Mouse (Mus musculus) heart, postnatal 0 days (tissue): Measurements from ENCODE around the gene Smad5. TPM values are rescaled to one million over a fixed set of nuclear protein-coding genes. Genes with fewer than 3 reads are reported as not detected.

Experiments
- ATAC-seq: fragments of 200-750 bp; cut with Nextera tagmentation; 2 replicates; pipeline ENCODE4 v1.8.0; 2017; ENCODE audit warnings: low read depth, moderate number of reproducible peaks, moderate library complexity; ENCODE audit not compliant: insufficient read depth
- DNase-seq: peaks from one replicate; pipeline ENCODE4 v3.0.0-alpha.2; 2016; ENCODE audit warnings: low spot score
- H3K27ac ChIP-seq: fragments of 300-500 bp; sonication (generic); 2 replicates; pipeline ENCODE4 v1.5.1; 2014; ENCODE audit warnings: low read depth, mild to moderate bottlenecking
- H3K27me3 ChIP-seq: fragments of 300-500 bp; sonication (generic); 2 replicates; pipeline ENCODE4 v1.6.1; 2014; ENCODE audit warnings: low read length, mixed read lengths; ENCODE audit not compliant: control insufficient read depth, insufficient read depth
- H3K36me3 ChIP-seq: fragments of 300-500 bp; sonication (generic); replicated peaks from 2 replicates; pipeline ENCODE4 v1.6.1; 2014; ENCODE audit warnings: low read length, mixed read lengths; ENCODE audit not compliant: control insufficient read depth, insufficient read depth
- H3K4me1 ChIP-seq: fragments of 300-500 bp; sonication (generic); 2 replicates; pipeline ENCODE4 v1.6.1; 2014; ENCODE audit warnings: antibody characterized with exemption; ENCODE audit not compliant: control insufficient read depth, insufficient read depth
- H3K4me2 ChIP-seq: fragments of 300-500 bp; sonication (generic); 2 replicates; pipeline ENCODE4 v1.6.1; 2014; ENCODE audit warnings: low read depth, mild to moderate bottlenecking, low read length, moderate library complexity
- H3K4me3 ChIP-seq: fragments of 300-500 bp; sonication (generic); 2 replicates; pipeline ENCODE4 v1.5.1; 2014; ENCODE audit warnings: low read depth, low read length
- H3K9ac ChIP-seq: fragments of 300-500 bp; sonication (generic); replicated peaks from 2 replicates; pipeline ENCODE4 v1.6.1; 2014; ENCODE audit warnings: low read depth, low read length, mixed read lengths
- H3K9me3 ChIP-seq: fragments of 300-500 bp; sonication (generic); replicated peaks from 2 replicates; pipeline ENCODE4 v1.6.1; 2016; ENCODE audit warnings: low read length; ENCODE audit not compliant: control insufficient read depth
- CTCF ChIP-seq: IDR thresholded peaks from 2 replicates; pipeline ENCODE4 v1.5.1; 2016; ENCODE audit warnings: antibody characterized with exemption, control low read depth, low read depth
- EP300 ChIP-seq: IDR thresholded peaks from 2 replicates; pipeline ENCODE4 v1.6.1; 2016; ENCODE audit warnings: antibody characterized with exemption, low read depth
- WGBS: fragments of 180-500 bp; shearing (Covaris S2); extraction: QIAGEN DNeasy Blood & Tissue Kit; methylation state at CpG from one replicate; pipeline ENCODE4 v1.1.7; 2014; 5-methylcytosine and 5-hydroxymethylcytosine counted together
- polyA plus RNA-seq: library from polyadenylated mRNA; unstranded; fragments of >200 nt; fragmentation: Nextera tagmentation; extraction: Ambion mirVana; gene quantifications from 2 replicates; pipeline ENCODE4 v1.2.1, GENCODE M21; 2015
- total RNA-seq: library from RNA; depleted of rRNA; stranded (reverse); fragments of >200 nt; gene quantifications from 2 replicates; pipeline ENCODE4 v1.2.3, GENCODE M21; 2014; ENCODE audit warnings: low replicate concordance

Smad5 gene
- total and polyA plus RNA-seq, 2 experiments from 2014 or later = 12.0 to 36.9 TPM

GRCm38 (mm10) chr13:56755871-56756270, 53.1 kb downstream of the Smad5 start:
- Histone ChIP-seq H3K36me3 (no peaks in the 10 kb centered on the region), H3K27ac (no peak overlapping the region), H3K27me3 (peaks cover 47% of the 10 kb centered on the region), H3K9me3 (no peaks in the 10 kb centered on the region), H3K9ac (no peak overlapping the region), H3K4me3 (no peak overlapping the region), H3K4me1 (no peaks in the 10 kb centered on the region; the same call in 1 of the 2 replicates), H3K4me2 (no peak overlapping the region)
- WGBS = 43% methylated on average over 6 of the region's 6 CpGs
- ATAC-seq (no peak), DNase-seq (no peak)
- TF ChIP-seq EP300 (no peak), CTCF (peak; percentile 27; the same call in 1 of the 2 replicates)

GRCm38 (mm10) chr13:56757201-56757600, 54.4 kb downstream of the Smad5 start:
- ATAC-seq = no peak
- no peak overlapping the region for H3K4me3 ChIP-seq

DNA sequence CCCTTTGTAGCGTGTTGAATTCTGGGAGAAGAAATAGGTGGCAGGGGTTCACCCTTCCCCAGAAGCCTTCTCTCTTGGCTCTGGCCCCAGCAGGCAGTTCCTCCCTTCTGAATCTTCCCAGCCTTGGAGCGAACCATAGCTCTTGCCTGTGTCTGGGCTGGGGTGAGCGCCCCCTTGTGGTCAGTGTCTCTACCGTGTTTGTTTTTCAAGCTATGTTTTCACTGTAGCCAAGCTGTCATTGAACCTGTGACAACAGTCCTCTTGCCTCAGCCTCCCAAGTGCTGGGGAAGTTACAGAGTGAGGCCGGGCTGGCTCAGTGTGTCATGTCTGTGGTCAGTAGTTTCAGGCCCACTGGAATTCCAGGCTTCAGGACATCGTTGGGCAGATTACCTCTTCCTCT, 55.7 kb downstream of the Smad5 start:
- Histone ChIP-seq H3K27ac (no peak overlapping the region), H3K36me3 (no peaks in the 10 kb centered on the region), H3K27me3 (peaks cover 31% of the 10 kb centered on the region), H3K4me2 (no peak overlapping the region), H3K4me1 (no peaks in the 10 kb centered on the region), H3K4me3 (no peak overlapping the region), H3K9ac (no peak overlapping the region), H3K9me3 (no peaks in the 10 kb centered on the region)
- no peak for ATAC-seq
- peak; percentile 53 for DNase-seq
- TF ChIP-seq EP300 = no peak
- peak; percentile 83 for TF ChIP-seq CTCF
- WGBS = 18% methylated on average over 6 of the region's 6 CpGs

More at GRCm38 (mm10) chr13:56757201-56757600, 54.4 kb downstream of the Smad5 start:
- Histone ChIP-seq H3K9ac (no peak overlapping the region), H3K27ac (no peak overlapping the region), H3K4me2 (no peak overlapping the region), H3K4me1 (no peaks in the 10 kb centered on the region; the same call in 1 of the 2 replicates), H3K27me3 (peaks cover 34% of the 10 kb centered on the region), H3K36me3 (no peaks in the 10 kb centered on the region), H3K9me3 (no peaks in the 10 kb centered on the region)
- DNase-seq = no peak
- 63% methylated on average over 11 of the region's 12 CpGs for WGBS
- TF ChIP-seq EP300 (no peak), CTCF (no peak)

GRCm38 (mm10) chr13:56762446-56763229, 59.8 kb downstream of the Smad5 start:
- no peak for TF ChIP-seq CTCF
- TF ChIP-seq EP300 = no peak
- Histone ChIP-seq H3K4me1 (0 out of 2 replicates have a peak, but pooled peaks cover 4% of the 10 kb centered on the region), H3K4me2 (no peak overlapping the region), H3K27ac (no peak overlapping the region), H3K4me3 (no peak overlapping the region), H3K36me3 (no peaks in the 10 kb centered on the region), H3K9ac (no peak overlapping the region), H3K27me3 (peaks cover 11% of the 10 kb centered on the region), H3K9me3 (no peaks in the 10 kb centered on the region)
- DNase-seq (no peak), ATAC-seq (no peak)
- WGBS = 44% methylated on average over 13 of the region's 13 CpGs

DNA sequence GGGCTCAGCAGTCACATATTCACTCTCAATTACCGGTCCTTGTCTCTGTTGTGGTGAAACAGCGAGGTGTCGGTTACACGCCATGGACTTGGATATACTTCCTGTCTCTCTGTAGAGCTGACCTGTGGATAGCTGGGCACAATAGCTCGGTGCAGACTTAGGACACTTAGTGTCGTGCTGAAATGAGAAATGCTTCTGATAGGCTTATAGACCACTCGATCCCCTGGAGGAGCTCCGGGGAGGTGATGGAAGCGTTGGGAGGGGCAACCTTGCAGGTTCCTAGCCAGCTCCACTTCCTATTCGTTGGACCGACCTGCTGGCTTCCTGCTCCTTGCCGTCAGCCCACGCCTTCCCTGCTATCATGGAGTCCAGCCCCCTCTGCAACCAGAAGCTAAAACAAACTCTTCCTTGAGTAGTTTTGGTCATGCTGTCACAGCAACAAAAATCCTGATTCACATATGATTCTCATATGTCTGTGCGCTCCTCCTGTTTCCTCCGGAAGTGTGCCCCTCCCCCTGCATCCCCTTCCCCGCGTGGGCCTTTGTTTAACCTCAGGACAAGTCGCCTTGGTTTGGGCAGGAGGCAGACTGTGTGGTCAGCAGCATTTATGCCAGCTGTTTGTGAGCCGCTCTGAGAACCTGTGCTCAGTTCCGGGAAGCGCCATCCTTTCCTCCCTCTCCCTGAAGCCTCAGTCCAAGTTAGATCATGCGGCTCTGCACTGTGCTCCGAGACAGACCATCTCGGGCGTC, 62.6 kb downstream of the Smad5 start:
- H3K27me3 ChIP-seq = peaks cover 11% of the 10 kb centered on the region
- DNase-seq (peak; percentile 36), ATAC-seq (peak; percentile 50; the same call in 1 of the 2 replicates)
- peak overlapping the region; percentile 32 for H3K4me3 ChIP-seq
- peak overlapping the region; percentile 22; the same call in 1 of the 2 replicates for H3K27ac ChIP-seq
- H3K9me3 ChIP-seq = no peaks in the 10 kb centered on the region
- no peak overlapping the region; the same call in 1 of the 2 replicates for H3K9ac ChIP-seq
- peak overlapping the region; percentile 60 for H3K4me2 ChIP-seq
- H3K36me3 ChIP-seq = no peaks in the 10 kb centered on the region
- H3K4me1 ChIP-seq = 0 out of 2 replicates have a peak, but pooled peaks cover 4% of the 10 kb centered on the region
- WGBS = 27% methylated on average over 25 of the region's 25 CpGs
- TF ChIP-seq CTCF (no peak), EP300 (no peak)
